Mouse (Mus musculus) intestine, embryonic 16.5 days (tissue): ENCODE data around the gene Fry. TPM values are rescaled to one million over a fixed set of nuclear protein-coding genes. Genes with fewer than 3 reads are reported as not detected.

Experiments used
- ATAC-seq: fragments of 200-750 bp; cut with Nextera tagmentation; 2 replicates; pipeline ENCODE4 v1.8.0; 2017; ENCODE audit warnings: moderate TSS enrichment, moderate library complexity
- H3K27ac ChIP-seq: fragments of 300-500 bp; sonication (generic); 2 replicates; pipeline ENCODE4 v1.5.1; 2014; ENCODE audit warnings: mild to moderate bottlenecking, low read length
- H3K27me3 ChIP-seq: fragments of 300-500 bp; sonication (generic); replicated peaks from 2 replicates; pipeline ENCODE4 v1.6.1; 2014; ENCODE audit warnings: low read length, control low read depth, mixed read lengths; ENCODE audit not compliant: control insufficient read depth, insufficient read depth
- H3K36me3 ChIP-seq: fragments of 300-500 bp; sonication (generic); 2 replicates; pipeline ENCODE4 v1.6.1; 2014; ENCODE audit warnings: low read length, control low read depth; ENCODE audit not compliant: control insufficient read depth, insufficient read depth
- H3K4me1 ChIP-seq: fragments of 300-500 bp; sonication (generic); 2 replicates; pipeline ENCODE4 v1.6.1; 2014; ENCODE audit warnings: low read length, control low read depth, mixed read lengths; ENCODE audit not compliant: control insufficient read depth, insufficient read depth
- H3K4me2 ChIP-seq: fragments of 300-500 bp; sonication (generic); 2 replicates; pipeline ENCODE4 v1.6.1; 2014; ENCODE audit warnings: low read depth, low read length, control low read depth
- H3K4me3 ChIP-seq: fragments of 300-500 bp; sonication (generic); 2 replicates; pipeline ENCODE4 v1.5.1; 2014; ENCODE audit warnings: mild to moderate bottlenecking, low read length
- H3K9ac ChIP-seq: fragments of 300-500 bp; sonication (generic); 2 replicates; pipeline ENCODE4 v1.6.1; 2014; ENCODE audit warnings: low read depth, low read length
- H3K9me3 ChIP-seq: fragments of 300-500 bp; sonication (generic); 2 replicates; pipeline ENCODE4 v1.6.1; 2016; ENCODE audit warnings: low read length, control low read depth; ENCODE audit not compliant: control insufficient read depth
- WGBS: fragments of 180-500 bp; shearing (Covaris S2); extraction: QIAGEN DNeasy Blood & Tissue Kit; methylation state at CpG from one replicate; pipeline ENCODE4 v1.1.7; 2014; 5-methylcytosine and 5-hydroxymethylcytosine counted together
- polyA plus RNA-seq: library from polyadenylated mRNA; unstranded; fragments of >200 nt; fragmentation: Nextera tagmentation; extraction: Ambion mirVana; gene quantifications from 2 replicates; pipeline ENCODE4 v1.2.1, GENCODE M21; 2015

The Fry gene
- polyA plus RNA-seq, 1 experiment from 2014 or later: 6.1 TPM

- peaks cover 43% of the 10 kb centered on the region for H3K4me1 ChIP-seq
- no peaks in the 10 kb centered on the region for H3K27me3 ChIP-seq
- WGBS: 41% methylated on average over 5 of the region's 5 CpGs
- peak; percentile 39; the same call in 1 of the 2 replicates for ATAC-seq
- no peak overlapping the region for H3K9ac ChIP-seq
- 0 out of 2 replicates have a peak overlapping the region, but pooled peaks have one; percentile 4 for H3K4me2 ChIP-seq
- H3K36me3 ChIP-seq: 0 out of 2 replicates have a peak, but pooled peaks cover 3% of the 10 kb centered on the region
- no peaks in the 10 kb centered on the region for H3K9me3 ChIP-seq
- H3K27ac ChIP-seq: no peak overlapping the region
- H3K4me3 ChIP-seq: no peak overlapping the region
These were observed 144.3 kb downstream of the Fry start for GRCm38 (mm10) chr5:150262717-150263103.

GRCm38 (mm10) chr5:150263162-150263561, 144.7 kb downstream of the Fry start:
- Histone ChIP-seq H3K4me3 (no peak overlapping the region), H3K9me3 (no peaks in the 10 kb centered on the region), H3K4me2 (no peak overlapping the region), H3K27me3 (no peaks in the 10 kb centered on the region), H3K27ac (no peak overlapping the region), H3K9ac (no peak overlapping the region), H3K36me3 (no peaks in the 10 kb centered on the region), H3K4me1 (peaks cover 42% of the 10 kb centered on the region)
- 75% methylated on average over 12 of the region's 12 CpGs for WGBS
- no peak for ATAC-seq

DNA sequence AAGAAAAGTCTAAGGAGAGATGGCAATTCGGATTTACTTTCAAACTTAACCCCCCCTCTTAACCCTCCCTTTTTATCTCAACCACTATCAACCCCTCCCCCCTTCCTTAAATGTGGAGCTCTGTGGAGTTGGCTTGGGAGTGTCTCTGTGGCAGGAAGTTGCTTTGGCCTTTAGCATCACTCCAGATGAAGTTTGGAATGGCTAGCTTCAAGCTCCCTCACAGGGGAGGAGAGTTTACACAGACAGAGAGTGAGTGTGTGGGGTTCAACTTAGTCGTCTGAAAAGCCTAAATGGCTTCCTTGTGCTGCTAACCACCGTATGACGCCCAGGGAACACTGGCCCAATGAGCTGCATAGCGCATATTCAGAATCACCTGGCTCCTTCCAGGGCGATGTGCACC, 145.2 kb downstream of the Fry start:
- ATAC-seq: no peak
- H3K27ac ChIP-seq: no peak overlapping the region
- H3K36me3 ChIP-seq: no peaks in the 10 kb centered on the region
- no peaks in the 10 kb centered on the region for H3K27me3 ChIP-seq
- no peak overlapping the region for H3K4me3 ChIP-seq
- H3K4me1 ChIP-seq: peaks cover 37% of the 10 kb centered on the region
- no peak overlapping the region for H3K4me2 ChIP-seq
- H3K9ac ChIP-seq: no peak overlapping the region
- 74% methylated on average over 6 of the region's 6 CpGs for WGBS
- H3K9me3 ChIP-seq: no peaks in the 10 kb centered on the region

DNA sequence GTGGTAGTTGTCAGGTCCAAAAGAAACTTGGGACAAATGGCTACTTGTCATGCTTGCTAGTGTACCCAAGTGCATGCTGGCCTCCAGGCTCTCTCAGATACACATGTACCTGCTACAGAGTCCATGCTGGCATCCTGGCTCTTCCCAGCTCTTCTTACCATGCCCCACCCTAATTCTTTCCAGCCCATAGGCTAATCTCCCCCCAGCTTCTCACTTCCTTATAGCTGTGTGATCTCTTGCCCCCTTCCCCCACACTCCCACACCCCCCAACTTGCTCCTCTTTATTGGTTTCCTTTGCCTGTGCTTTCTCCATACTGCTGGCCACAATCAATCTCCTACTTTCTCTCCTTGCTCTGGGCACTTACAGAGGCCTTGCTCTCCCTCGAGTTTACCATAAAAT, 146.6 kb downstream of the Fry start:
- peak; percentile 47 for ATAC-seq

DNA sequence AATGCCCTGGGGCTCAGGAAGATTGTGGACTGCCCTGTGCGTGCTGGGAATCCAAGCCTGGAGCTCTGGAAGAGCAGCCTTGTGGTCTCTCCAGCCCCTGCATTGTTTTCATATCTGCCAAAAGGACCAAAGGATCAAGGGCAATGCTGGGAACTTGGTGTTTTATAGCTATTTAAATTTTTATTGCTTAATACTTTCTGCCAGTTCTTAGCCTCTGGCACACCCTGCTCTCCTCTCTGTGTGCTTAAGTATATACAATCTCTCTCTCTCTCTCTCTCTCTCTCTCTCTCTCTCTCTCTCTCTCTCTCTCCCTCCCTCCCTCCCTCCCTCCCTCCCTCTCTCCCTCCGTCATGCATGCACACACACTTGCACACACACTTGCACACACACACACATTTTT, 147.5 kb downstream of the Fry start:
- H3K36me3 ChIP-seq: no peaks in the 10 kb centered on the region
- H3K4me3 ChIP-seq: no peak overlapping the region
- H3K27me3 ChIP-seq: no peaks in the 10 kb centered on the region
- no peak overlapping the region for H3K4me2 ChIP-seq
- H3K9me3 ChIP-seq: no peaks in the 10 kb centered on the region
- no peak overlapping the region for H3K9ac ChIP-seq
- H3K4me1 ChIP-seq: peaks cover 30% of the 10 kb centered on the region
- 48% methylated on average over 2 of the region's 2 CpGs for WGBS
- H3K27ac ChIP-seq: 0 out of 2 replicates have a peak overlapping the region, but pooled peaks have one; percentile 5
- peak; percentile 68 for ATAC-seq

More for the DNA sequence above, 146.6 kb downstream of the Fry start:
- H3K9ac ChIP-seq: no peak overlapping the region
- no peaks in the 10 kb centered on the region for H3K27me3 ChIP-seq
- H3K4me3 ChIP-seq: no peak overlapping the region
- peaks cover 30% of the 10 kb centered on the region for H3K4me1 ChIP-seq
- 49% methylated on average over 1 of the region's 1 CpGs for WGBS
- no peaks in the 10 kb centered on the region for H3K9me3 ChIP-seq
- no peak overlapping the region for H3K4me2 ChIP-seq
- no peaks in the 10 kb centered on the region for H3K36me3 ChIP-seq
- H3K27ac ChIP-seq: no peak overlapping the region

GRCm38 (mm10) chr5:150268261-150268660, 149.8 kb downstream of the Fry start:
- 92% methylated on average over 3 of the region's 3 CpGs for WGBS
- H3K27me3 ChIP-seq: no peaks in the 10 kb centered on the region
- H3K4me1 ChIP-seq: peaks cover 16% of the 10 kb centered on the region
- H3K27ac ChIP-seq: no peak overlapping the region
- no peak for ATAC-seq
- no peaks in the 10 kb centered on the region for H3K36me3 ChIP-seq
- H3K4me2 ChIP-seq: no peak overlapping the region
- H3K9me3 ChIP-seq: no peaks in the 10 kb centered on the region
- no peak overlapping the region for H3K9ac ChIP-seq
- no peak overlapping the region for H3K4me3 ChIP-seq

DNA sequence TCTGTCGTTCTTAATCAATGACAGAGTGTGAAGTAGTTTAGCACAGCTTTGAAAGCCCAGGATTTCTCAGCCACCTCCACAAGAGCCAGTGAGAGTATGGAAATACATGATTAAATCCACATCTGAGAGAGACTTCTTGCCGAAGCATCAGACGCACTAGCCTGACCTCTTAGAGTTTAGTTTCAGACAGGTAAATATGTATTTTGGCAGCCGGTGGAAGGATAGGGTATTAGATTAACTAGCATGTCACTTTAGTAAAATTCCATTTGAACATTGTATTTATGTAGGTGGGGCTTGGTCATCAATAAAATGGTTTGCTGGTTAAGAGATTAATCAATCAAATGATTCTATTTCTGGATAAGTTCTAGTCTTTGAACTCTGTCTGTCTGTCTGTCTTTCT, 152.0 kb downstream of the Fry start:
- Histone ChIP-seq H3K27me3 (no peaks in the 10 kb centered on the region), H3K9ac (no peak overlapping the region), H3K36me3 (no peaks in the 10 kb centered on the region), H3K4me1 (peaks cover 4% of the 10 kb centered on the region; the same call in 1 of the 2 replicates), H3K4me3 (no peak overlapping the region), H3K9me3 (no peaks in the 10 kb centered on the region), H3K4me2 (no peak overlapping the region), H3K27ac (no peak overlapping the region)
- no peak for ATAC-seq
- 49% methylated on average over 4 of the region's 4 CpGs for WGBS

DNA sequence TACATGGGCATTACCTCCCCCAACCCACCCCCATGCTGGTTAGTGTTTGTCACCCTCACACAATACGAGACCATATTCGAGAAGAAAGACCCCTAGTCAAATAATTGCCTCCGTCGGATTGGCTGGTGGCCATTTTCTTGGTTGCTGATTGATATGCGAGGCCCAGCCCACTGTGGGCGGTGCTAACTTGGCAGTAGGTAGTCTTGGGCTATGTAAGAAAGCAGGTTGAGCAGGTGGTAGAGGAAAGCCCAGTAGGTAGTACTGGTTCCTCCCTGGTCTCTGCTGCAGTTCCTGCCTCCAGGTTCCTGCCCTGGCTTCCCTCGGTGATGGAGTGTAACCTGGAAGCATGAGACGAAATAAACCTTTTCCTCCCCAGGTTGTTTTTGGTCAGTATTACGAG, 153.7 kb downstream of the Fry start:
- ATAC-seq: no peak
- WGBS: 92% methylated on average over 9 of the region's 9 CpGs
- Histone ChIP-seq H3K36me3 (no peaks in the 10 kb centered on the region), H3K4me3 (no peak overlapping the region), H3K9me3 (no peaks in the 10 kb centered on the region), H3K4me2 (no peak overlapping the region), H3K4me1 (no peaks in the 10 kb centered on the region), H3K9ac (no peak overlapping the region), H3K27ac (no peak overlapping the region), H3K27me3 (no peaks in the 10 kb centered on the region)

- Histone ChIP-seq H3K4me3 (no peak overlapping the region), H3K9me3 (no peaks in the 10 kb centered on the region), H3K27me3 (no peaks in the 10 kb centered on the region), H3K27ac (no peak overlapping the region), H3K9ac (no peak overlapping the region), H3K4me1 (no peaks in the 10 kb centered on the region), H3K4me2 (no peak overlapping the region), H3K36me3 (no peaks in the 10 kb centered on the region)
- ATAC-seq: no peak
- 91% methylated on average over 6 of the region's 6 CpGs for WGBS
These were observed 156.9 kb downstream of the Fry start for GRCm38 (mm10) chr5:150275314-150275713.

DNA sequence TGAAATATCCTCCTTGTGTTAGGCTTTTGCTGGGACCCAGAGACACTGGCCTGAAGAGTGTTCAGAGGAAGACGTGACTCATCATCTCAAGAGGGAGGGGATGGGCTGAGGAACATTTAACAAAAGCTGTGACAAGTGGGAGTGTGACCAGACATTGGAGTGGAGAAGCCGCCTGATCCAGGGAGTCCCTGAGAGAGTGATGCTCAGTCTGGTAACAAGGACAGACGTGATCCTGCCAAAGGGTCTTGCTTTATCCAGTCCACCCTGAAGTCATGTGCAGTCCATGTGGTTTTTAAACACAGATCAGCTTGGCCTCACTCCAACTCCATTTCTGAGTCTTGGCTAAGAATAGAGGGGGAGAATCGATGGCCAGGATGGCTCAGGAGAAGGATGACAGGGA, 158.2 kb downstream of the Fry start:
- Histone ChIP-seq H3K36me3 (no peaks in the 10 kb centered on the region), H3K4me1 (no peaks in the 10 kb centered on the region), H3K9ac (no peak overlapping the region), H3K9me3 (peaks cover 3% of the 10 kb centered on the region; the same call in 1 of the 2 replicates), H3K27me3 (no peaks in the 10 kb centered on the region), H3K4me2 (no peak overlapping the region), H3K4me3 (no peak overlapping the region), H3K27ac (no peak overlapping the region)
- 49% methylated on average over 4 of the region's 4 CpGs for WGBS
- ATAC-seq: peak; percentile 48; the same call in 1 of the 2 replicates
